Mouse (Mus musculus): ENCODE data around the gene Odf3l1.

Odf3l1 gene

GRCm38 (mm10) chr9:56881539-56882082, 17.1 kb upstream of the Odf3l1 start:
- DNase-seq (ENCODE audit: low spot score): no peak

GRCm38 (mm10) chr9:56880790-56881189, 16.3 kb upstream of the Odf3l1 start:
- DNase-seq (ENCODE audit: low spot score): no peak

- DNase-seq (ENCODE audit: low spot score): no peak
These were observed 12.8 kb upstream of the Odf3l1 start for GRCm38 (mm10) chr9:56877284-56877683.

- no peak for DNase-seq (ENCODE audit: low spot score)
These were observed 12.3 kb upstream of the Odf3l1 start for GRCm38 (mm10) chr9:56876784-56877183.

GRCm38 (mm10) chr9:56873097-56873496, 8.6 kb upstream of the Odf3l1 start:
- no peak for DNase-seq (ENCODE audit: low spot score)

GRCm38 (mm10) chr9:56872105-56872903, 7.8 kb upstream of the Odf3l1 start:
- DNase-seq (ENCODE audit: low spot score): no peak

- DNase-seq (ENCODE audit: low spot score): no peak
These were observed 6.7 kb upstream of the Odf3l1 start for GRCm38 (mm10) chr9:56871191-56871590.

GRCm38 (mm10) chr9:56870778-56871177, 6.3 kb upstream of the Odf3l1 start:
- DNase-seq (ENCODE audit: low spot score): no peak

- DNase-seq (ENCODE audit: low spot score): no peak
These were observed 5.1 kb upstream of the Odf3l1 start for GRCm38 (mm10) chr9:56869552-56869951.

- DNase-seq (ENCODE audit: low spot score): no peak
These were observed 3.8 kb upstream of the Odf3l1 start for GRCm38 (mm10) chr9:56868292-56868691.

GRCm38 (mm10) chr9:56866430-56866829, 2.0 kb upstream of the Odf3l1 start:
- no peak for DNase-seq (ENCODE audit: low spot score)

GRCm38 (mm10) chr9:56865673-56866400, 1.4 kb upstream of the Odf3l1 start:
- no peak for DNase-seq (ENCODE audit: low spot score)

- DNase-seq (ENCODE audit: low spot score): no peak
These were observed 353 bp upstream of the Odf3l1 start, which contains the start of gene Cspg4 for GRCm38 (mm10) chr9:56864832-56865231. Gene Cspg4, plus strand, starts transcription at chr9:56865033.

- DNase-seq (ENCODE audit: low spot score): no peak
These were observed 1.6 kb downstream of the Odf3l1 start for GRCm38 (mm10) chr9:56862863-56863262.

- peak; percentile 72 for DNase-seq (ENCODE audit: low spot score)
These were observed 3.8 kb downstream of the Odf3l1 start for GRCm38 (mm10) chr9:56860486-56861269.

GRCm38 (mm10) chr9:56860035-56860434, 4.4 kb downstream of the Odf3l1 start:
- no peak for DNase-seq (ENCODE audit: low spot score)

- DNase-seq (ENCODE audit: low spot score): peak; percentile 40
These were observed 7.0 kb downstream of the Odf3l1 start for GRCm38 (mm10) chr9:56857463-56857862.

- peak; percentile 39 for DNase-seq (ENCODE audit: low spot score)
These were observed 12.7 kb downstream of the Odf3l1 start for GRCm38 (mm10) chr9:56851778-56852177.

- DNase-seq (ENCODE audit: low spot score): no peak
These were observed 13.6 kb downstream of the Odf3l1 start for GRCm38 (mm10) chr9:56850905-56851252.

GRCm38 (mm10) chr9:56850128-56850904, 14.2 kb downstream of the Odf3l1 start:
- DNase-seq (ENCODE audit: low spot score): peak; percentile 79

- peak; percentile 64 for DNase-seq (ENCODE audit: low spot score)
These were observed 17.0 kb downstream of the Odf3l1 start for GRCm38 (mm10) chr9:56847523-56847922.

Data from adipocyte (in vitro differentiated cells).